Mouse (Mus musculus) erythroblast, embryonic 14.5 days (primary cell): Measurements from ENCODE around the gene Clstn2.

Experiments
- GATA1 ChIP-seq: IDR thresholded peaks from 2 replicates; pipeline ENCODE4 v1.6.1; 2012; ENCODE audit warnings: low read length, inconsistent platforms, mixed read lengths
- TAL1 ChIP-seq: IDR thresholded peaks from 3 replicates; pipeline ENCODE4 v1.6.1; 2012; ENCODE audit warnings: low read length, inconsistent platforms, mixed read lengths

DNA sequence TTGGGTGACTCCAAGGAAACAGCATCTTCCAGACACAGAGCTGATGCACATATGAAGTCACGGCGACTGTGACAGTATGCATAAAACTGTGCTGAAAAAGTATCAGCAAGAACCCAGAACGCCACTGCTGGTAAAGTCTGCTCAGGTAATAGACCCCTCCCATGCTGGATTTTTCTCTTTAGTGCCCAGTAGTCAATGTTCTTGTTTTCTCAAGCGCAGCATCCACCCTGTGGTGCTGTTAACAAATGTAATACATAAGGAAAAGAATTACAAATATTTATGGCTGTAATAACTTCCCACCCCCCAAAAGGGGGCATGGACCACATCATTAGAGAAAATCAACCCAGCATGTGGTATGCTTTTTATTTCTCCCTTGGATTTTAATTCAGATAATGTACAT is 372.0 kb downstream of the Clstn2 start:
- TF ChIP-seq GATA1 (no peak), TAL1 (no peak)
